Mouse (Mus musculus): ENCODE data around the gene Stpg3. TPM values are rescaled to one million over a fixed set of nuclear protein-coding genes. Genes with fewer than 3 reads are reported as not detected.

The Stpg3 gene
- total RNA-seq, 4 experiments from 2014 or later = 0.27 to 0.29 TPM; not detected in 2

Other genes with a start within 250 kb of the Stpg3 start
- gene Mrpl41, start 239.5 kb downstream of the Stpg3 start, total RNA-seq (2022) = 10 to 100 TPM; 80.5 to 87.5 (median 85.1) TPM
- gene Pnpla7, start 238.6 kb downstream of the Stpg3 start, total RNA-seq (2022) = 10 to 100 TPM; 20.9 to 40.0 (median 37.1) TPM
- gene Nsmf, start 160.3 kb downstream of the Stpg3 start, total RNA-seq (2022) = 100 to 1,000 TPM; 768 to 931 (median 837) TPM
- gene Entpd8, start 134.3 kb downstream of the Stpg3 start, total RNA-seq (2022) = not detected
- not detected for gene Noxa1, start 119.5 kb downstream of the Stpg3 start, total RNA-seq (2022)
- gene Nrarp, start 33.9 kb downstream of the Stpg3 start, total RNA-seq (2022) = 10 to 100 TPM; 16.9 to 20.4 (median 19.5) TPM
- 1 to 10 TPM; 2.2 to 4.6 (median 2.8) TPM for gene Tor4a, start 17.8 kb downstream of the Stpg3 start, total RNA-seq (2022)
- gene Nelfb, start 3.1 kb downstream of the Stpg3 start, total RNA-seq (2022) = 10 to 100 TPM; 56.7 to 64.9 (median 64.0) TPM
- gene Fam166a, start 4.1 kb upstream of the Stpg3 start, total RNA-seq (2022) = not detected
- 100 to 1,000 TPM; 303 to 348 (median 313) TPM for gene Tubb4b, start 10.1 kb upstream of the Stpg3 start, total RNA-seq (2022)
- not detected for gene Slc34a3, start 19.7 kb upstream of the Stpg3 start, total RNA-seq (2022)
- not detected for gene Rnf224, start 22.1 kb upstream of the Stpg3 start, total RNA-seq (2022)
- gene Rnf208, start 27.6 kb upstream of the Stpg3 start, total RNA-seq (2022) = 100 to 1,000 TPM; 219 to 241 (median 229) TPM
- not detected for gene Cysrt1, start 27.8 kb upstream of the Stpg3 start, total RNA-seq (2022)
- gene AL732309.1, start 32.2 kb upstream of the Stpg3 start, total RNA-seq (2022) = 1 to 10 TPM; 3.3 to 5.5 (median 4.4) TPM
- 10 to 100 TPM; 27.0 to 44.4 (median 33.9) TPM for gene Tmem203, start 40.8 kb upstream of the Stpg3 start, total RNA-seq (2022)
- 10 to 100 TPM; 19.9 to 27.8 (median 24.3) TPM for gene Tprn, start 48.0 kb upstream of the Stpg3 start, total RNA-seq (2022)
- gene Ssna1, start 57.8 kb upstream of the Stpg3 start, total RNA-seq (2022) = 10 to 100 TPM; 59.0 to 71.0 (median 64.3) TPM
- 100 to 1,000 TPM in 2 of 4 experiments, 10 to 100 TPM in 2; 87.9 to 110 (median 99.0) TPM for gene Anapc2, start 57.8 kb upstream of the Stpg3 start, total RNA-seq (2022)
- gene Tmem210, start 73.5 kb upstream of the Stpg3 start, total RNA-seq (2022) = not detected
- not detected for gene Lrrc26, start 75.3 kb upstream of the Stpg3 start, total RNA-seq (2022)
- gene Grin1, start 104.5 kb upstream of the Stpg3 start, total RNA-seq (2022) = 100 to 1,000 TPM; 366 to 436 (median 415) TPM
- 10 to 100 TPM; 53.7 to 68.2 (median 59.6) TPM for gene Man1b1, start 117.7 kb upstream of the Stpg3 start, total RNA-seq (2022)
- gene Dpp7, start 141.7 kb upstream of the Stpg3 start, total RNA-seq (2022) = 10 to 100 TPM; 38.9 to 52.9 (median 45.4) TPM
- gene Uap1l1, start 151.0 kb upstream of the Stpg3 start, total RNA-seq (2022) = 10 to 100 TPM; 12.0 to 28.7 (median 20.3) TPM
- 1 to 10 TPM; 2.4 to 4.6 (median 4.2) TPM for gene Sapcd2, start 157.7 kb upstream of the Stpg3 start, total RNA-seq (2022)
- gene Entpd2, start 181.2 kb upstream of the Stpg3 start, total RNA-seq (2022) = 10 to 100 TPM; 14.6 to 20.7 (median 16.8) TPM
- 100 to 1,000 TPM; 390 to 435 (median 411) TPM for gene Npdc1, start 184.7 kb upstream of the Stpg3 start, total RNA-seq (2022)
- under 1 TPM; 0.35 to 0.98 (median 0.44) TPM for gene Fut7, start 208.6 kb upstream of the Stpg3 start, total RNA-seq (2022)
- 100 to 1,000 TPM; 165 to 186 (median 183) TPM for gene Abca2, start 214.1 kb upstream of the Stpg3 start, total RNA-seq (2022)
- under 1 TPM in 2 of 4 experiments, not detected in 2; 0.43 to 0.92 TPM for gene Clic3, start 242.2 kb upstream of the Stpg3 start, total RNA-seq (2022)
- gene Paxx, start 246.5 kb upstream of the Stpg3 start, total RNA-seq (2022) = 10 to 100 TPM; 60.3 to 63.5 (median 61.8) TPM

All from layer of hippocampus, adult 8-10 months (tissue).